Mouse (Mus musculus): ENCODE results near the gene Bcl2.

- TF ChIP-seq GABPA (IDR thresholded peaks at IDR 0.05; ENCODE audit: low read depth, low read length) = no peak
- no peak for TF ChIP-seq TAL1 (IDR thresholded peaks at IDR 0.05; ENCODE audit: low read length)
- TF ChIP-seq CTCF (IDR thresholded peaks at IDR 0.05 in 2 of 3, conservative IDR thresholded peaks at IDR 0.05 in 1 of 3; ENCODE audit: control insufficient read depth in 1 of 3, insufficient read depth in 1 of 3, low read depth in 2 of 3, low read length in 3 of 3, poor library complexity in 1 of 3, severe bottlenecking in 1 of 3) = no peak
- TF ChIP-seq USF1 (IDR thresholded peaks at IDR 0.05; ENCODE audit: low read depth, low read length) = no peak
- TF ChIP-seq POLR2A (IDR thresholded peaks at IDR 0.05; ENCODE audit: control insufficient read depth in 1 of 2, insufficient read depth in 1 of 2, low read depth in 1 of 2, low read length in 2 of 2, poor library complexity in 1 of 2) = no peak
- no peak for TF ChIP-seq EP300 (IDR thresholded peaks at IDR 0.05; ENCODE audit: low read depth in 1 of 2, low read length in 2 of 2)
- no peak for TF ChIP-seq UBTF (IDR thresholded peaks at IDR 0.05; ENCODE audit: borderline replicate concordance, insufficient read depth, low read depth, low read length)
- TF ChIP-seq MXI1 (IDR thresholded peaks at IDR 0.05; ENCODE audit: low read depth, low read length) = no peak
- TF ChIP-seq GATA1 (IDR thresholded peaks at IDR 0.05; ENCODE audit: low read depth, low read length) = no peak
Measured at GRCm38 (mm10) chr1:106636714-106637113, 77.4 kb downstream of the Bcl2 start.
